Mouse (Mus musculus): ENCODE results near the gene Fbxl17. TPM values are rescaled to one million over a fixed set of nuclear protein-coding genes. Genes with fewer than 3 reads are reported as not detected.

Fbxl17 gene
- total and polyA plus RNA-seq, 2 experiments from 2014 or later = 13.1 to 22.3 TPM

DNA sequence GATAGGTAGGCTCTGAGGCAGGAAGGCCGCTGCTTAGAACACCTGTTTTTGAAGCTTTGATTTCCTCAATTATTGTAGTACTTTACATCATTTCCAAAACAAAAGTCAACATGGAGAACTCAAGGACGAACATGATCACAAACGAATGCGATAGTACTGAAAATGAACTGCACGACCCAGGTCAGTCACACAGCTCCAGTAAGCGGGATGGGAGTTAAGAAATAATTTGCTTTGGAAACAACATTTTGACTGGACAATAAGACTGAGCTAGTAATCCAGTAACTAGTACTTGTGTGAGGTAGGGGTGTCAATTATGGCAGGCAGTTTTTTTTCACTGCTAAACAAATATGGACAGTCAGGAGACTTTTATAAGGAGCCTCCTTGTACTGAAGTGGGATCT, 414.6 kb downstream of the Fbxl17 start:
- H3K4me2 ChIP-seq (ENCODE audit: low read depth, low read length) = no peak overlapping the region
- H3K9ac ChIP-seq (replicated peaks; ENCODE audit: low read length) = no peak overlapping the region
- H3K27ac ChIP-seq = no peak overlapping the region
- H3K27me3 ChIP-seq (ENCODE audit: insufficient read depth, low read length) = no peaks in the 10 kb centered on the region
- H3K4me1 ChIP-seq (ENCODE audit: insufficient read depth, low read length) = no peaks in the 10 kb centered on the region
- WGBS = 92% methylated on average over 6 of the region's 6 CpGs
- no peaks in the 10 kb centered on the region for H3K36me3 ChIP-seq (ENCODE audit: insufficient read depth, low read length)
- DNase-seq (ENCODE audit: low spot score) = no peak
- ATAC-seq = no peak
- TF ChIP-seq CTCF (IDR thresholded peaks at IDR 0.05; ENCODE audit: low read depth) = no peak
- no peaks in the 10 kb centered on the region for H3K9me3 ChIP-seq (ENCODE audit: low read length)
- no peak overlapping the region for H3K4me3 ChIP-seq (ENCODE audit: low read length)

DNA sequence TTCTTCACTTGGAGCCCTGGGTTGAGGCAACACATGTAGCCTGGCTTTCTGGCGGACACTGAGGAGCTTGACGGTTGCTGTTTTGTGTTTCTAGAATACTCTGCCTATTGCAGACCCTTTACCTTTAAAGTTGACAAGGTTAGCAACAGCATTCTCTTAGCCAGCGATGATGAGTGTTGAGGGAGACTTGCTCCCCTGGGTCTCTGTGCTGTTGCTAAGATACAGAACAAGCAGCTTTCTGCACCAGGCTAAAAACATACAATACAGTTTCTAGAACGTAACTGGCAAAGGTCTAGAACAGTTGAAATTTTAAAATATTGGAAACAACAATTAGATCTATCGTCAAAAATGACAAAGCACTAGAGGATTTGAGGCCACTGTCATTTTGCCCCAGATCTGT, 420.7 kb downstream of the Fbxl17 start:
- WGBS = 44% methylated on average over 5 of the region's 5 CpGs
- Histone ChIP-seq H3K36me3 (ENCODE audit: insufficient read depth, low read length) (no peaks in the 10 kb centered on the region), H3K4me1 (ENCODE audit: insufficient read depth, low read length) (0 out of 2 replicates have a peak, but pooled peaks cover 9% of the 10 kb centered on the region), H3K4me2 (ENCODE audit: low read depth, low read length) (no peak overlapping the region), H3K4me3 (ENCODE audit: low read length) (no peak overlapping the region), H3K9me3 (ENCODE audit: low read length) (no peaks in the 10 kb centered on the region), H3K27ac (no peak overlapping the region), H3K27me3 (ENCODE audit: insufficient read depth, low read length) (no peaks in the 10 kb centered on the region), H3K9ac (replicated peaks; ENCODE audit: low read length) (no peak overlapping the region)
- TF ChIP-seq CTCF (IDR thresholded peaks at IDR 0.05; ENCODE audit: low read depth) = no peak
- peak; percentile 33 for DNase-seq (ENCODE audit: low spot score)
- ATAC-seq = 0 out of 2 replicates have a peak, but pooled peaks have one; percentile 10

DNA sequence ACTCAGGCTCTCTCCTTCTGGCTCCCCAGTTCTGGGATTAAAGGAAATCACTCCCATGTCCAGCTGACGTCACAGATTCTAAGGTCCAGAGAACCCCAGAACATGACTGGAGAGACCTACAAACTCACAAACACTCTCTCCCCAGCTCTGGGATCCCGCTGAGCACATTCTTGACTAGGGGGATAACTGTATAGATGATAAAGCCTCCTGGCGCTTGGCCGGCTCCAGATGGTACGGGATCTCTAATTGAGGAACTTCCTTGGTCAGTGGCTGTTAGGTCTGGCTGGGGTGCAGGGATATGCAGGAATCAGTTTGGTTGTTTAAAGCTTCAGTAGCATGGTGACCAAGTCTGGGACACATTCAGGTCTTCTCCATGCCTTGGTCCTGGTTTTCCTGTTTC, 422.3 kb downstream of the Fbxl17 start:
- Histone ChIP-seq H3K4me1 (ENCODE audit: insufficient read depth, low read length) (0 out of 2 replicates have a peak, but pooled peaks cover 9% of the 10 kb centered on the region), H3K27ac (no peak overlapping the region), H3K9ac (replicated peaks; ENCODE audit: low read length) (no peak overlapping the region), H3K27me3 (ENCODE audit: insufficient read depth, low read length) (no peaks in the 10 kb centered on the region), H3K36me3 (ENCODE audit: insufficient read depth, low read length) (no peaks in the 10 kb centered on the region), H3K4me2 (ENCODE audit: low read depth, low read length) (no peak overlapping the region), H3K4me3 (ENCODE audit: low read length) (no peak overlapping the region), H3K9me3 (ENCODE audit: low read length) (no peaks in the 10 kb centered on the region)
- WGBS = 73% methylated on average over 5 of the region's 5 CpGs
- DNase-seq (ENCODE audit: low spot score) (no peak), ATAC-seq (no peak)
- no peak for TF ChIP-seq CTCF (IDR thresholded peaks at IDR 0.05; ENCODE audit: low read depth)

DNA sequence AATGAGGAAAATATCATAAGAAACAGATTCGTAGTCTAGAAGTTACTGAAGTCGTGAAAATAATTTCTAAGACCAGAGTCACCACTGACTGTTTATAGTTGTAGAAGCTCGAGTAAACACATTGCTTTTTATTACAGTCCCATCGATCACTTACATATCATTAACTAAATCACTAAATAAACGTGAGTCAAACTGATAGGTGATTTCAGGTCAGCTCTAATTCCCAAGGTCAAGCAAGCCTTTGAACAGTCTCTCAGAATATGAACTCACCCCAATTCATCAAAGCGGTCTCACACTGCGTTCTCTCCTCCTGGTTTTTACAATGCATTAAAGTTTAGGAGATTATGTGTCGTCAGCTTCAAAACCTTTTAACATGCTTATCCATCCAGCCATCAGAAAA, 423.2 kb downstream of the Fbxl17 start:
- Histone ChIP-seq H3K27ac (no peak overlapping the region), H3K4me1 (ENCODE audit: insufficient read depth, low read length) (0 out of 2 replicates have a peak, but pooled peaks cover 9% of the 10 kb centered on the region), H3K4me3 (ENCODE audit: low read length) (no peak overlapping the region), H3K36me3 (ENCODE audit: insufficient read depth, low read length) (no peaks in the 10 kb centered on the region), H3K9ac (replicated peaks; ENCODE audit: low read length) (no peak overlapping the region), H3K4me2 (ENCODE audit: low read depth, low read length) (no peak overlapping the region), H3K9me3 (ENCODE audit: low read length) (no peaks in the 10 kb centered on the region), H3K27me3 (ENCODE audit: insufficient read depth, low read length) (no peaks in the 10 kb centered on the region)
- 71% methylated on average over 8 of the region's 8 CpGs for whole genome bisulfite sequencing
- ATAC-seq = no peak
- no peak for TF ChIP-seq CTCF (IDR thresholded peaks at IDR 0.05; ENCODE audit: low read depth)
- DNase-seq (ENCODE audit: low spot score) = no peak

DNA sequence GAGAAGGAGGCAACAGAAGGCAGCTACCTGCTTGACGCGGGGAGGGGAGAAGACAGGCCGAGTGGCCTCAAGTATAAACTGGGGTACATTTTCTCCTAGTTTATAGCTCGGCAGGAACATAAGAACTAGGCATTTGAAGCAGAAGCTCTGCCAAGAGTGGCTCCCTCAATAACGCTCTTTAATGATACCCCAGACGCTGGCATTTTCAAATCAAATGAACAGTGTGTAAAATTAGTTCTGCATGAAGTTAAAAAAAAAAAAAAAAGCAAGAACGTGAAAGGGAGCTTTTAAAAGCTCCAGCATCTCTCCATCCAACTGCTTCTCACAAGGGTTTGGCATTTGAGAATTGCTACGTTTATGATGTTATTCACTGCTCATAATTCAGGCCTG, 423.8 kb downstream of the Fbxl17 start:
- no peaks in the 10 kb centered on the region for H3K36me3 ChIP-seq (ENCODE audit: insufficient read depth, low read length)
- H3K4me1 ChIP-seq (ENCODE audit: insufficient read depth, low read length) = 0 out of 2 replicates have a peak, but pooled peaks cover 9% of the 10 kb centered on the region
- no peaks in the 10 kb centered on the region for H3K9me3 ChIP-seq (ENCODE audit: low read length)
- no peak for DNase-seq (ENCODE audit: low spot score)
- no peak for ATAC-seq
- WGBS = 33% methylated on average over 8 of the region's 8 CpGs
- no peak for TF ChIP-seq CTCF (IDR thresholded peaks at IDR 0.05; ENCODE audit: low read depth)
- no peak overlapping the region for H3K9ac ChIP-seq (replicated peaks; ENCODE audit: low read length)
- no peaks in the 10 kb centered on the region for H3K27me3 ChIP-seq (ENCODE audit: insufficient read depth, low read length)
- no peak overlapping the region for H3K4me2 ChIP-seq (ENCODE audit: low read depth, low read length)
- H3K27ac ChIP-seq = no peak overlapping the region
- H3K4me3 ChIP-seq (ENCODE audit: low read length) = no peak overlapping the region

DNA sequence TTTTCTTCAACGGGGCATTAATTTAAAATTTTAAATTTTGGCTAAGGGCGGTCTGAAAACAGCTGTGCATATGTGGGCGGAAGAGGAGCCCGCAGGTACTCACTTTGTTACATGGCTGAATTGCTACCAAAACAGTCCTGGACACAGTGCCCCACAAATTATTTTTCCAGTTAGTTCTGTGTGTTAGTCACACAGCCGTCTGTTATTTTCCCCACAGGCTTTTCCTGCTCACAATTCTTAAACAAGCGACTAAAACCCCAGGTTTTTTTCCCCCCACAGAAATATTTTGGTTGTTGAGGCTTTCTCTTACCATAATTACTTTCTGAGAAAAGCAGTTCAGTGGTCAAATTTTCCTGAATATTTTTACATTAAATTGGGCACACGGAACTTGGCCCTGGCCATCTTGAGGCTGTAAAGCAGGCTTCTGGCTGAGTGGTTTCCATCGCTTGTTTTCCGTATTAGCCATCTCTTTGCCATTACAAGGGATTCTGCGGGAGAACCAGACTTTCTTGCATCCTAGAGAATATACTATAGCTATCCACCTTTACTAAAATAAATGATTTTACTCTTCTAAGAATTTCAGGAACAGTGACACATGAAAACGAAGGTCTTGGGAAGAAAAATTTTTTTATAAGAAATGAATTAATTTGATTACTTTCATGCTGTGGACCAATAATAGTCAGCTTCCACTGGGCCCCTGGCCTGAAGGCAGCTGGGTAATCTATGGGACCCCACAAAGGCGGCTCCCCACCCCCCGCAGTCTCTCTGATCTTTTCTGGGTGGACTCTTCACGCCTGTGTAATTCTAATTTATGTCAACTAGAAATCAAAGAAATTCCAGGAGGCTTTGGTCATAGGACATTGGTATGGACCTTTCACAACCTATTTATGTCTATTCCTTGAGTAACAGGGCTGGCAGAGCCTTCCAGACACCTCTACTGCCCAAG, 424.5 kb downstream of the Fbxl17 start:
- ATAC-seq = no peak
- Histone ChIP-seq H3K36me3 (ENCODE audit: insufficient read depth, low read length) (no peaks in the 10 kb centered on the region), H3K4me2 (ENCODE audit: low read depth, low read length) (no peak overlapping the region), H3K27me3 (ENCODE audit: insufficient read depth, low read length) (no peaks in the 10 kb centered on the region), H3K9ac (replicated peaks; ENCODE audit: low read length) (no peak overlapping the region), H3K4me3 (ENCODE audit: low read length) (no peak overlapping the region), H3K9me3 (ENCODE audit: low read length) (no peaks in the 10 kb centered on the region), H3K4me1 (ENCODE audit: insufficient read depth, low read length) (0 out of 2 replicates have a peak, but pooled peaks cover 13% of the 10 kb centered on the region), H3K27ac (no peak overlapping the region)
- TF ChIP-seq CTCF (IDR thresholded peaks at IDR 0.05; ENCODE audit: low read depth) = no peak
- DNase-seq (ENCODE audit: low spot score) = no peak
- WGBS = 69% methylated on average over 14 of the region's 14 CpGs

DNA sequence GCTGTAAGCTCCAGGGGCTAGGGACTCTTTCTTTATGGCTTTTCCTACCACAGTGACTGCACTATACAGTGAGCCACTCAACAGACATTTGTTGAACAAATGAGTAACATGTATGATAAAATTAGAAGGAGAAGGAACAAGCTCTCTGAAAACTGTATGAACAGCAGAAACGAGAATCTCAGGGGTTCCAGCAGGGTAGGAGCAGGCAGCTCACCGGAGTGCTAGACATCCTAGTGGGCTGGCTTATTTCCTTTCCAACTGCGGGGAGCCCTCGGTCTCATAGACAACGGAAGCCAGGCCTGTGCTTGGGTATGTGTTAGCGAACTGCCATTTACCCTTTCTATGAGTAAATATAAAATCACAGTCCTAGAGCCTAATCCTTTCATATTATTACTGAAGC, 426.5 kb downstream of the Fbxl17 start:
- H3K27me3 ChIP-seq (ENCODE audit: insufficient read depth, low read length) = no peaks in the 10 kb centered on the region
- ATAC-seq (no peak), DNase-seq (ENCODE audit: low spot score) (no peak)
- TF ChIP-seq CTCF (IDR thresholded peaks at IDR 0.05; ENCODE audit: low read depth) = no peak
- no peak overlapping the region for H3K9ac ChIP-seq (replicated peaks; ENCODE audit: low read length)
- 0 out of 2 replicates have a peak, but pooled peaks cover 17% of the 10 kb centered on the region for H3K4me1 ChIP-seq (ENCODE audit: insufficient read depth, low read length)
- 58% methylated on average over 6 of the region's 6 CpGs for WGBS
- no peaks in the 10 kb centered on the region for H3K36me3 ChIP-seq (ENCODE audit: insufficient read depth, low read length)
- no peaks in the 10 kb centered on the region for H3K9me3 ChIP-seq (ENCODE audit: low read length)
- no peak overlapping the region for H3K4me2 ChIP-seq (ENCODE audit: low read depth, low read length)
- no peak overlapping the region for H3K4me3 ChIP-seq (ENCODE audit: low read length)
- H3K27ac ChIP-seq = no peak overlapping the region
